Mouse (Mus musculus) lung, postnatal 0 days (tissue): ENCODE results near the gene Ppm1l. TPM values are rescaled to one million over a fixed set of nuclear protein-coding genes. Genes with fewer than 3 reads are reported as not detected.

ENCODE experiments used
- ATAC-seq: fragments of 200-750 bp; cut with Nextera tagmentation; 2 replicates; pipeline ENCODE4 v1.8.0; 2017; ENCODE audit warnings: moderate library complexity
- DNase-seq: peaks from one replicate; pipeline ENCODE4 v3.0.0-alpha.2; 2016; ENCODE audit warnings: low spot score
- H3K27ac ChIP-seq: fragments of 300-500 bp; sonication (generic); 2 replicates; pipeline ENCODE4 v1.5.1; 2014; ENCODE audit warnings: antibody characterized with exemption, mild to moderate bottlenecking, low read length, mixed read lengths
- H3K27me3 ChIP-seq: fragments of 300-500 bp; sonication (generic); replicated peaks from 2 replicates; pipeline ENCODE4 v1.6.1; 2014; ENCODE audit warnings: low read length, mixed read lengths; ENCODE audit not compliant: insufficient read depth
- H3K36me3 ChIP-seq: fragments of 300-500 bp; sonication (generic); 2 replicates; pipeline ENCODE4 v1.6.1; 2014; ENCODE audit warnings: low read length, mixed read lengths; ENCODE audit not compliant: insufficient read depth
- H3K4me1 ChIP-seq: fragments of 300-500 bp; sonication (generic); 2 replicates; pipeline ENCODE4 v1.6.1; 2014; ENCODE audit warnings: antibody characterized with exemption, low read depth, low read length, mixed read lengths; ENCODE audit not compliant: insufficient read depth
- H3K4me2 ChIP-seq: fragments of 300-500 bp; sonication (generic); replicated peaks from 2 replicates; pipeline ENCODE4 v1.6.1; 2014; ENCODE audit warnings: low read depth, mild to moderate bottlenecking, low read length, moderate library complexity, mixed read lengths
- H3K4me3 ChIP-seq: fragments of 300-500 bp; sonication (generic); 2 replicates; pipeline ENCODE4 v1.5.1; 2014; ENCODE audit warnings: low read depth, low read length
- H3K9ac ChIP-seq: fragments of 300-500 bp; sonication (generic); replicated peaks from 2 replicates; pipeline ENCODE4 v1.6.1; 2014; ENCODE audit warnings: low read depth, mild to moderate bottlenecking
- H3K9me3 ChIP-seq: fragments of 300-500 bp; sonication (generic); 2 replicates; pipeline ENCODE4 v1.6.1; 2016; ENCODE audit warnings: low read length, mixed read lengths
- CTCF ChIP-seq: IDR thresholded peaks from 2 replicates; pipeline ENCODE4 v1.5.1; 2016; ENCODE audit warnings: antibody characterized with exemption, mild to moderate bottlenecking
- EP300 ChIP-seq: IDR thresholded peaks from 2 replicates; pipeline ENCODE4 v1.6.1; 2016; ENCODE audit warnings: antibody characterized with exemption, mild to moderate bottlenecking, control low read depth
- WGBS: fragments of 180-500 bp; shearing (Covaris S2); extraction: QIAGEN DNeasy Blood & Tissue Kit; methylation state at CpG from one replicate; pipeline ENCODE4 v1.1.7; 2014; 5-methylcytosine and 5-hydroxymethylcytosine counted together
- polyA plus RNA-seq: library from polyadenylated mRNA; unstranded; fragments of >200 nt; fragmentation: Nextera tagmentation; extraction: Ambion mirVana; gene quantifications from 2 replicates; pipeline ENCODE4 v1.2.1, GENCODE M21; 2015

Gene Ppm1l
- polyA plus RNA-seq, 1 experiment from 2014 or later: 5.8 TPM

GRCm38 (mm10) chr3:69497178-69497577 is 180.5 kb downstream of the Ppm1l start:
- H3K4me1 ChIP-seq: no peaks in the 10 kb centered on the region
- no peak for ATAC-seq
- no peaks in the 10 kb centered on the region for H3K9me3 ChIP-seq
- H3K9ac ChIP-seq: no peak overlapping the region
- no peaks in the 10 kb centered on the region for H3K27me3 ChIP-seq
- H3K4me3 ChIP-seq: no peak overlapping the region
- WGBS: 80% methylated on average over 3 of the region's 3 CpGs
- no peak overlapping the region for H3K4me2 ChIP-seq
- DNase-seq: no peak
- no peak overlapping the region for H3K27ac ChIP-seq
- no peak for TF ChIP-seq EP300
- no peak for TF ChIP-seq CTCF
- H3K36me3 ChIP-seq: no peaks in the 10 kb centered on the region

GRCm38 (mm10) chr3:69502009-69502408 is 185.3 kb downstream of the Ppm1l start:
- WGBS: 34% methylated on average over 6 of the region's 6 CpGs
- H3K4me2 ChIP-seq: no peak overlapping the region
- DNase-seq: no peak

GRCm38 (mm10) chr3:69502527-69502926 is 185.9 kb downstream of the Ppm1l start:
- TF ChIP-seq EP300: no peak
- TF ChIP-seq CTCF: no peak
- 33% methylated on average over 4 of the region's 4 CpGs for WGBS

More at GRCm38 (mm10) chr3:69502009-69502408, 185.3 kb downstream of the Ppm1l start:
- ATAC-seq: no peak
- Histone ChIP-seq H3K4me3 (no peak overlapping the region), H3K9me3 (no peaks in the 10 kb centered on the region), H3K36me3 (no peaks in the 10 kb centered on the region), H3K4me1 (no peaks in the 10 kb centered on the region), H3K27ac (no peak overlapping the region), H3K27me3 (no peaks in the 10 kb centered on the region), H3K9ac (no peak overlapping the region)
- TF ChIP-seq EP300 (no peak), CTCF (no peak)

GRCm38 (mm10) chr3:69505090-69505489 is 188.4 kb downstream of the Ppm1l start:
- TF ChIP-seq EP300 (no peak), CTCF (no peak)
- WGBS: 70% methylated on average over 7 of the region's 7 CpGs

More at GRCm38 (mm10) chr3:69502527-69502926, 185.9 kb downstream of the Ppm1l start:
- Histone ChIP-seq H3K27me3 (no peaks in the 10 kb centered on the region), H3K4me2 (no peak overlapping the region), H3K36me3 (no peaks in the 10 kb centered on the region), H3K4me1 (no peaks in the 10 kb centered on the region), H3K4me3 (no peak overlapping the region), H3K9me3 (no peaks in the 10 kb centered on the region), H3K27ac (no peak overlapping the region), H3K9ac (no peak overlapping the region)
- no peak for DNase-seq
- no peak for ATAC-seq

GRCm38 (mm10) chr3:69506352-69506751 is 189.7 kb downstream of the Ppm1l start:
- H3K4me3 ChIP-seq: no peak overlapping the region
- DNase-seq (no peak), ATAC-seq (no peak)
- no peak overlapping the region for H3K4me2 ChIP-seq
- no peak overlapping the region for H3K27ac ChIP-seq
- TF ChIP-seq EP300 (no peak), CTCF (no peak)
- no peak overlapping the region for H3K9ac ChIP-seq
- no peaks in the 10 kb centered on the region for H3K36me3 ChIP-seq
- 78% methylated on average over 4 of the region's 4 CpGs for WGBS
- H3K4me1 ChIP-seq: no peaks in the 10 kb centered on the region
- no peaks in the 10 kb centered on the region for H3K27me3 ChIP-seq
- no peaks in the 10 kb centered on the region for H3K9me3 ChIP-seq

More at GRCm38 (mm10) chr3:69505090-69505489, 188.4 kb downstream of the Ppm1l start:
- no peaks in the 10 kb centered on the region for H3K9me3 ChIP-seq
- no peak for ATAC-seq
- no peaks in the 10 kb centered on the region for H3K36me3 ChIP-seq
- H3K27ac ChIP-seq: no peak overlapping the region
- DNase-seq: no peak
- no peak overlapping the region for H3K9ac ChIP-seq
- no peak overlapping the region for H3K4me3 ChIP-seq
- H3K4me2 ChIP-seq: no peak overlapping the region
- no peaks in the 10 kb centered on the region for H3K4me1 ChIP-seq
- H3K27me3 ChIP-seq: no peaks in the 10 kb centered on the region

- no peak overlapping the region; the same call in 1 of the 2 replicates for H3K27ac ChIP-seq
- H3K4me2 ChIP-seq: no peak overlapping the region
- H3K9me3 ChIP-seq: no peaks in the 10 kb centered on the region
- H3K36me3 ChIP-seq: no peaks in the 10 kb centered on the region
- H3K9ac ChIP-seq: no peak overlapping the region
- peak; percentile 27 for DNase-seq
- no peak overlapping the region for H3K4me3 ChIP-seq
- H3K4me1 ChIP-seq: no peaks in the 10 kb centered on the region
- WGBS: 67% methylated on average over 3 of the region's 3 CpGs
- TF ChIP-seq CTCF (no peak), EP300 (no peak)
- no peak; the same call in none of the 2 replicates for ATAC-seq
- no peaks in the 10 kb centered on the region for H3K27me3 ChIP-seq
Observed at GRCm38 (mm10) chr3:69509411-69509952, 192.8 kb downstream of the Ppm1l start.

- ATAC-seq (no peak), DNase-seq (no peak)
- no peak overlapping the region for H3K9ac ChIP-seq
- TF ChIP-seq EP300 (no peak), CTCF (no peak)
- H3K9me3 ChIP-seq: no peaks in the 10 kb centered on the region
- H3K4me3 ChIP-seq: no peak overlapping the region
- 47% methylated on average over 7 of the region's 7 CpGs for WGBS
- H3K27me3 ChIP-seq: no peaks in the 10 kb centered on the region
- no peak overlapping the region for H3K4me2 ChIP-seq
- no peaks in the 10 kb centered on the region; the same call in 1 of the 2 replicates for H3K4me1 ChIP-seq
- H3K36me3 ChIP-seq: no peaks in the 10 kb centered on the region
- H3K27ac ChIP-seq: no peak overlapping the region
Observed at GRCm38 (mm10) chr3:69511881-69512280, 195.2 kb downstream of the Ppm1l start.
